Mouse (Mus musculus) heart, postnatal 0 days (tissue): ENCODE measurements around the gene Prrxl1.

Source experiments
- CTCF ChIP-seq: IDR thresholded peaks from 2 replicates; pipeline ENCODE4 v1.5.1; 2016; ENCODE audit warnings: antibody characterized with exemption, control low read depth, low read depth
- EP300 ChIP-seq: IDR thresholded peaks from 2 replicates; pipeline ENCODE4 v1.6.1; 2016; ENCODE audit warnings: antibody characterized with exemption, low read depth

GRCm38 (mm10) chr14:32659781-32660180, 60.6 kb downstream of the Prrxl1 start:
- TF ChIP-seq CTCF (no peak), EP300 (no peak)
